Mouse (Mus musculus): ENCODE measurements around the gene Insl5. TPM values are rescaled to one million over a fixed set of nuclear protein-coding genes. Genes with fewer than 3 reads are reported as not detected.

Insl5 gene
- polyA plus RNA-seq (2015; fragmentation: Nextera tagmentation; extraction: Ambion mirVana), result not detected in 2 replicates

DNA sequence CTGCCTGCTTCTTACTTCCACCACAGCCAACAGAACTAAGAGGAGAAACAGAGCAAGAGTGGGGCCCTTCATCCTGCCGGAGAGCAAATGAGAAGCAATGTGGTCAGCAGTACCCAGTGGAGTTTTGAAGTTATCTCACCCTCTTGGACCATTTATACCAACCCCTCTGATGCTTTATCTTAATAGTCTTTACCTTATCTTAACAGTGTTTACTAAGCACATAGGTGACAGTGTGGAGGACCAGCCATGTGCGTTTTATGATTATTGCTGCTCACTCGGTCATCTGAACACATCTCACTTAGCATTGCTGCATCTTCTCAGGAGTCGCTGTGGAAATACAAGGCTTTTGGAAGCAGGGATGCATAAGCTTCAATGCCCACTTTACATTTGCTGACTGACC, at the start of gene Insl5:
TSS of gene Insl5 (minus strand) at position 222 of the 400 bp plus-strand sequence.

DNA sequence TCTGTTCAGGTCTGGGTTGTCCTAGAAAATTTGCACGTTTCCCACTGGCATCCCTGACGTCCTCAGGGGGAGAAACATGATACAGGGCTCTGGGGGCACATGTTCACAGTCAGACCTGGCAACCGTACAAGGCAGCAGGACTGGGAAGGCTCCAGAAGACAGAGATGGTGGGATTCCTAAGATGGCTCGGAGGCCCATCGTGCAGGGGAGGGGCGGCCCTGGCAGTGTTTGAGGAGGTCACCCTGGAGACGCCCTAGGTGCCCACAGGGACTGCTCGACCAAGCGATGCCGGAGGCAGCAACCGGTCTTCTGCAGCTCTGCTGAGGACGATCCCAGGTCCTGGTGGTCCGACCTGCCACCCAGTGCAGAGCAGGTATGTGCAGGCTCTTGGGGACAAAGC, 48.2 kb downstream of the Insl5 start, which contains the start of gene Tctex1d1:
TSS of gene Tctex1d1 (plus strand) at position 167 of the 400 bp plus-strand sequence.

Other genes starting within 250 kb of the Insl5 start
- 0.48 and 0.53 TPM in 2 replicates for gene Tctex1d1, start 48.2 kb downstream of the Insl5 start, polyA plus RNA-seq (2015; fragmentation: Nextera tagmentation; extraction: Ambion mirVana)
- 24.7 and 27.1 TPM in 2 replicates for gene Mier1, start 87.5 kb upstream of the Insl5 start, polyA plus RNA-seq (2015; fragmentation: Nextera tagmentation; extraction: Ambion mirVana)
- gene Wdr78, start 87.7 kb upstream of the Insl5 start, polyA plus RNA-seq (2015; fragmentation: Nextera tagmentation; extraction: Ambion mirVana), result 0.35 and 0.38 TPM in 2 replicates
- gene Slc35d1, start 188.3 kb upstream of the Insl5 start, polyA plus RNA-seq (2015; fragmentation: Nextera tagmentation; extraction: Ambion mirVana), result 3.3 and 4.0 TPM in 2 replicates